Mouse (Mus musculus) stomach, embryonic 14.5 days (tissue): ENCODE data around the gene Nphs2. TPM values are rescaled to one million over a fixed set of nuclear protein-coding genes. Genes with fewer than 3 reads are reported as not detected.

Experiments used
- ATAC-seq: fragments of 200-750 bp; cut with Nextera tagmentation; 2 replicates; pipeline ENCODE4 v1.8.0; 2017; ENCODE audit warnings: low read depth, moderate TSS enrichment; ENCODE audit not compliant: insufficient number of reproducible peaks, insufficient read depth, low FRiP score
- H3K27ac ChIP-seq: fragments of 300-500 bp; sonication (generic); 2 replicates; pipeline ENCODE4 v1.5.1; 2014; ENCODE audit warnings: mild to moderate bottlenecking, low read length, moderate library complexity, mixed read lengths
- H3K27me3 ChIP-seq: fragments of 300-500 bp; sonication (generic); 2 replicates; pipeline ENCODE4 v1.6.1; 2014; ENCODE audit warnings: low read length, control low read depth, mixed read lengths; ENCODE audit not compliant: control insufficient read depth, insufficient read depth
- H3K36me3 ChIP-seq: fragments of 300-500 bp; sonication (generic); 2 replicates; pipeline ENCODE4 v1.6.1; 2014; ENCODE audit warnings: mild to moderate bottlenecking, control low read depth, low read length, moderate library complexity, mixed read lengths; ENCODE audit not compliant: control insufficient read depth, insufficient read depth
- H3K4me1 ChIP-seq: fragments of 300-500 bp; sonication (generic); 2 replicates; pipeline ENCODE4 v1.6.1; 2014; ENCODE audit warnings: low read length, control low read depth, mixed read lengths; ENCODE audit not compliant: control insufficient read depth, insufficient read depth
- H3K4me2 ChIP-seq: fragments of 300-500 bp; sonication (generic); replicated peaks from 2 replicates; pipeline ENCODE4 v1.6.1; 2014; ENCODE audit warnings: low read depth, low read length, control low read depth
- H3K4me3 ChIP-seq: fragments of 300-500 bp; sonication (generic); 2 replicates; pipeline ENCODE4 v1.5.1; 2014; ENCODE audit warnings: low read depth, low read length, control low read depth
- H3K9ac ChIP-seq: fragments of 300-500 bp; sonication (generic); replicated peaks from 2 replicates; pipeline ENCODE4 v1.6.1; 2014; ENCODE audit warnings: low read depth, mild to moderate bottlenecking, control low read depth, low read length, moderate library complexity, mixed read lengths
- H3K9me3 ChIP-seq: fragments of 300-500 bp; sonication (generic); 2 replicates; pipeline ENCODE4 v1.6.1; 2016; ENCODE audit warnings: low read depth, low read length, control low read depth; ENCODE audit not compliant: control insufficient read depth
- WGBS: fragments of 180-500 bp; shearing (Covaris S2); extraction: QIAGEN DNeasy Blood & Tissue Kit; methylation state at CpG from one replicate; pipeline ENCODE4 v1.1.7; 2014; 5-methylcytosine and 5-hydroxymethylcytosine counted together
- polyA plus RNA-seq: library from polyadenylated mRNA; unstranded; fragments of >200 nt; fragmentation: Nextera tagmentation; extraction: Ambion mirVana; gene quantifications from 2 replicates; pipeline ENCODE4 v1.2.1, GENCODE M21; 2014

The Nphs2 gene
- polyA plus RNA-seq, 1 experiment from 2014 or later, result not detected

DNA sequence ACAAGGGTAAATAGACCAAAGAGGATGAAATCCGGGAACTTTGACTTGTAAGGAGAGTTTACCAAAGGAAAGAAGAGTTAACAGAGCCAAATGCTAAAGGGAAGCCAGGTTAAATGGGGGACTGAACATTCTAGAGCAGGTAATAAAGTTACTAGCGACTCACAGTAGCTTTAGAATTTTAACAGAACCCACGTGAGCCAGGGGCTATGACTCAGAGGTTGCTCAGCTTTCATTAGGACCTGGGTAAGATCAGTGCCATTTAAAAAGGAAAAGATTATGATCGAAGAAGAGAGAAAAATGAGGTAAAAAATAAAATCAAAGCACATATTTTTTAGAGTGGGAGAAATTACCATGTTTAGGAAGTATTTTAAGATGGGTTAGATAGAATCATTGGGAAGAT lies 30.3 kb downstream of the Nphs2 start:
- 65% methylated on average over 4 of the region's 4 CpGs for WGBS
- Histone ChIP-seq H3K9me3 (no peaks in the 10 kb centered on the region), H3K4me2 (no peak overlapping the region), H3K27ac (no peak overlapping the region), H3K27me3 (no peaks in the 10 kb centered on the region), H3K36me3 (no peaks in the 10 kb centered on the region), H3K4me3 (no peak overlapping the region), H3K4me1 (no peaks in the 10 kb centered on the region), H3K9ac (no peak overlapping the region)
- no peak for ATAC-seq

DNA sequence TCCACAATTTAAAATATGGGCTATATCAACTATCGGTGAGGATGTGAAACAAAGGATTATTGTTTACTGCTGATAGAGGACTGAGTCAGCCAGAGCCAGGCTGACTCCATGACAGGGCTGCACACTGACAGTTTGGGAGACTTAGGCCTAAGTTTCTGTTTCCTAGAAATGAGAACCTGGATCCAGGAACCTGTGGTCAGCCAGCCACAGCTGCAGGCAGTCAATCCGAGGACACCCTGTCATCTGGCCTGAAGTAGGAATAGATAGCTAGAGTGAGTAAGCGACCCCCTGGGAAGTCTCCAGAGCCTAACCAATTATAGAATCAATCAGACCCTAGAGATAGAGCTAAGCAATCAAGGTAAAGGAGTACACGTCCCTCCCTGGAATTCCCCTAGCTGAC lies 33.9 kb downstream of the Nphs2 start:
- H3K4me1 ChIP-seq, result no peaks in the 10 kb centered on the region
- 47% methylated on average over 4 of the region's 4 CpGs for WGBS
- no peak overlapping the region for H3K9ac ChIP-seq
- H3K27ac ChIP-seq, result no peak overlapping the region
- no peak overlapping the region for H3K4me2 ChIP-seq
- H3K9me3 ChIP-seq, result no peaks in the 10 kb centered on the region
- no peak overlapping the region for H3K4me3 ChIP-seq
- ATAC-seq, result no peak
- H3K36me3 ChIP-seq, result no peaks in the 10 kb centered on the region
- H3K27me3 ChIP-seq, result no peaks in the 10 kb centered on the region

DNA sequence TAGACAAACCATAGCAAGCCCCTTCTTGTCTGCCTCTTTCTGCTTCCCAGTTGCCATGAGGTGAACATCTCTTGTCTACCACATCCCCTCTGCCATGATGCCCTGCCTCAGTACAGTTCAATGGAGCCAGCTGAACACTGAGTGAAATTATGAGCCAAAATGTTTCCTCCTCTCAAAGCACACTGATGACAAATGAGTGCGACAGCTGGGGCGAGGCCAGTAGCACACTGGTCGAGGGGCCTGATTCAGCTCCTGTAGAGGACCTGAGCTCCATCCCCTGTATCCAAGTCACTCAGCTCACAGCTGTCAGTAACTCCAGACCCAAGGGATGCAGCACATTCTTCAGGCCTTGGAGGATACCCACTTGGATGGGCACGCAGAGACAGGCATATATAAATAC lies 35.1 kb downstream of the Nphs2 start:
- Histone ChIP-seq H3K4me1 (no peaks in the 10 kb centered on the region), H3K9me3 (no peaks in the 10 kb centered on the region), H3K27me3 (no peaks in the 10 kb centered on the region), H3K4me3 (no peak overlapping the region), H3K27ac (no peak overlapping the region), H3K9ac (no peak overlapping the region), H3K36me3 (no peaks in the 10 kb centered on the region), H3K4me2 (no peak overlapping the region)
- no peak for ATAC-seq
- WGBS, result 85% methylated on average over 4 of the region's 4 CpGs

DNA sequence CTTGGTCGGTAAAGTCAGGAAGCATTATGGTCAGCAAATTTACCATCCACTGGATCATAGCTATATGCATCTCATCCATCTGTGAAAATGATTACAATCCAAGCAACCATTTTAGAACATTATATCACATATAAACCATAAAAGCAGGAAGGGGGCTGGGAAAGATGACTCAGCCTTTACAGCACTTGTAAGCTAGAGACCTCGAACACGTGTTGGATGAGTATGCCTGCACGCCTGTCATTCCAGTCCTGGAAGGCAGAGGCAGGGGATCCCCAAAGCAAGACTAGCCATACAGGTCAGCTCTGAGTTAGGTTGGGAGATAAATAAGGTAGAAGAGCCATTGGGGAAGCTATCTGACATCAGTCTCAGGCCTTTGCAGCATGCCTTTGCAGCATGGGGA lies 38.5 kb downstream of the Nphs2 start:
- WGBS, result 74% methylated on average over 4 of the region's 4 CpGs
- no peak overlapping the region for H3K9ac ChIP-seq
- H3K4me3 ChIP-seq, result no peak overlapping the region
- H3K4me2 ChIP-seq, result no peak overlapping the region
- no peaks in the 10 kb centered on the region for H3K27me3 ChIP-seq
- no peaks in the 10 kb centered on the region for H3K4me1 ChIP-seq
- no peak overlapping the region for H3K27ac ChIP-seq
- H3K9me3 ChIP-seq, result no peaks in the 10 kb centered on the region
- H3K36me3 ChIP-seq, result no peaks in the 10 kb centered on the region
- no peak for ATAC-seq

DNA sequence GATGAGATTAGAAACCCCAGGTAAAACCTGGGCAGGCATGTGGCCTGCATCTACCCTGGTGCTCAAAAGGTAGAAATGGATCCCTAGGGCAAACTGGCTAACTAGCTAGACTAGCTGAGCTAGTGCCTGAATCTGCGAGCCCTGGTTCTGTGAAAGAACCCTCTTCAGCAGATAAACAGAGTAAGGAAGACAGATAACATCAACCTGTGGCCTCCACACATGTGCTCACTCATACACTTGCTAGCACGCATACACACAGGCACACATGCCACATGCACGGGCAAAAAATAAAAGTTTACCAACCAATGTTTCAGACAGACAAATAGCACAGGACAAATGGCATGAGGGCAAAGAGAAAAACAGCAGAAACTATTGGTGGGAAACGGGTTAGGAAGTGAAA lies 39.9 kb downstream of the Nphs2 start:
- no peak overlapping the region for H3K4me3 ChIP-seq
- no peaks in the 10 kb centered on the region for H3K36me3 ChIP-seq
- H3K4me1 ChIP-seq, result no peaks in the 10 kb centered on the region
- H3K4me2 ChIP-seq, result no peak overlapping the region
- H3K9ac ChIP-seq, result no peak overlapping the region
- no peaks in the 10 kb centered on the region for H3K27me3 ChIP-seq
- H3K27ac ChIP-seq, result no peak overlapping the region
- 72% methylated on average over 4 of the region's 4 CpGs for WGBS
- H3K9me3 ChIP-seq, result no peaks in the 10 kb centered on the region
- ATAC-seq, result no peak

DNA sequence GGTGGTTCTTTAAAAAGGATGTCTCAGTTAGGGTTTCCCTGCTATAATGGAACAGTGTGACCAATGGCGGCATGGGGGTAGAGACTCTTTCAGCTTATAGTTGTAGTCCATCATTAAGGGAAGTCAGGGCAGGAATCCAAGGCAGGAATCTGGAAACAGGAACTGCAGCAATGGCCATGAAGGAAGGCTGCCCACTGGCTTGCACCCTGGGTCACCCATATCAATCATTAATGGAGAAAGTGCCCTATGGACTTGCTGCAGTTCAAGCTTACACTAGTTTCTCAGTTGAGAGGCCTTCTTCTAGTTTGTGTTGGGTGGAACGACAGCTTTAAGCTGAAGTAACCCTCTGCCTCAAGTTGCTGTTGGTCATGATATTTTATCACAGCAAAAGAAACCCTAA lies 41.9 kb downstream of the Nphs2 start:
- Histone ChIP-seq H3K27me3 (no peaks in the 10 kb centered on the region), H3K9me3 (no peaks in the 10 kb centered on the region), H3K4me3 (no peak overlapping the region), H3K36me3 (no peaks in the 10 kb centered on the region), H3K9ac (no peak overlapping the region), H3K27ac (no peak overlapping the region), H3K4me2 (no peak overlapping the region), H3K4me1 (no peaks in the 10 kb centered on the region)
- no peak for ATAC-seq
- 91% methylated on average over 2 of the region's 2 CpGs for WGBS

DNA sequence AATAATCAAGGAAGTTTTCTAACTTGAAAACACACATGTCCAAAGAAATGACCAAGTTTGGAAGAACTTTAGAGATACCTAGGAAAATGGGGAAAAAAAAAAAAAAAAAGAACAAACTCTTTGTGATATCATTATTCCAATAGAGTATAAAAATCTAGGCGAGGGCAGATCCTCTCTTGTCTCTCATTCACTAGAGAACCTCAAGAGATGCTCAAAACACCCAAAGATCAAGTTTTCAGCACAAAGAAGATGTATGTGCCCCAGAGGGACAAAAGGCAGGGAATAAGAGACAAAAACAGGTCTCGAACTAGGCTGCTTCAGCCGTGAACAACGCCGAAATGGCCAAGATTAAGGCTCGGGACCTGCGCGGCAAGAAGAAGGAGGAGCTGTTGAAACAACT lies 55.2 kb downstream of the Nphs2 start, which contains the start of gene Gm2000:
Gene Gm2000 (plus strand): TSS at position 301 of the 400 bp plus-strand sequence.
- Histone ChIP-seq H3K4me3 (no peak within 1 kb of the TSS), H3K27ac (no peak within 1 kb of the TSS), H3K36me3 (no peaks in the 10 kb centered on the region), H3K27me3 (no peaks in the 10 kb centered on the region), H3K4me2 (no peak within 1 kb of the TSS), H3K9ac (no peak within 1 kb of the TSS), H3K9me3 (no peaks in the 10 kb centered on the region), H3K4me1 (no peaks in the 10 kb centered on the region)
- no peak for ATAC-seq
- 89% methylated on average over 8 of the region's 8 CpGs for WGBS

Other genes with a start within 250 kb of the Nphs2 start
- gene Fam163a, start 105.7 kb upstream of the Nphs2 start, polyA plus RNA-seq, result 6.1 and 7.3 TPM in 2 replicates
- gene Tdrd5, start 7.1 kb upstream of the Nphs2 start, polyA plus RNA-seq, result 0.49 and 0.53 TPM in 2 replicates
- 994 and 1,028 TPM in 2 replicates for gene Gm2000, start 55.3 kb downstream of the Nphs2 start, polyA plus RNA-seq
- 0.71 and 0.73 TPM in 2 replicates for gene Axdnd1, start 110.4 kb downstream of the Nphs2 start, polyA plus RNA-seq
- 50.0 and 51.6 TPM in 2 replicates for gene Soat1, start 163.6 kb downstream of the Nphs2 start, polyA plus RNA-seq
- 0.68 TPM in 1 of 2 replicates, not detected in the other for gene Gm10031, start 213.3 kb downstream of the Nphs2 start, polyA plus RNA-seq
- gene Abl2, start 248.1 kb downstream of the Nphs2 start, polyA plus RNA-seq, result 6.8 and 6.9 TPM in 2 replicates